ENCODE assay signal across 20 mouse cellular contexts in genomic region chr3:88652846-88653515, GRCm38 (mm10). TPM values are rescaled to one million over a fixed set of nuclear protein-coding genes. Genes with fewer than 3 reads are reported as not detected.
DNase-seq lines count a peak whose midpoint lies in the region; ATAC-seq and TF ChIP-seq lines count a peak whose summit lies in the region.
"Had no signal": no experiment of that assay in that cellular context is flagged by ENCODE, and none has a peak within 500 bp of the region (broad histone marks: within the 10 kb centered on the region; RNA-seq: fewer than 3 reads in every experiment).

TSS of gene Rxfp4 (minus strand) at chr3:88653142.

- H3K27ac ChIP-seq in midbrain, embryonic 10.5 days (replicated peaks): peak within 1 kb of the TSS; percentile 47; the same call in 1 of the 2 replicates
- no peak within 1 kb of the TSS for H3K27ac ChIP-seq in midbrain, postnatal 0 days (ENCODE audit: low read depth, low read length)
- H3K27ac ChIP-seq in lung, embryonic 14.5 days (ENCODE audit: low read depth): 0 out of 2 replicates have a peak within 1 kb of the TSS, but pooled peaks have one; percentile 10
- peak within 1 kb of the TSS; percentile 48; the same call in 1 of the 2 replicates for H3K27ac ChIP-seq in stomach, embryonic 15.5 days
- H3K27ac ChIP-seq in forebrain, postnatal 0 days (ENCODE audit: low read depth, low read length): no peak within 1 kb of the TSS
- H3K27ac ChIP-seq: kidney, embryonic 15.5 days; liver, embryonic 15.5 days had no signal

- no peaks in the 10 kb centered on the region for H3K9me3 ChIP-seq in midbrain, embryonic 10.5 days (replicated peaks)
- no peaks in the 10 kb centered on the region for H3K9me3 ChIP-seq in midbrain, postnatal 0 days (ENCODE audit: low read length)
- H3K9me3 ChIP-seq in lung, embryonic 14.5 days (ENCODE audit: low read depth, low read length): no peaks in the 10 kb centered on the region
- no peaks in the 10 kb centered on the region for H3K9me3 ChIP-seq in stomach, embryonic 15.5 days
- no peaks in the 10 kb centered on the region for H3K9me3 ChIP-seq in forebrain, postnatal 0 days (ENCODE audit: low read length)
- H3K9me3 ChIP-seq: kidney, embryonic 15.5 days; liver, embryonic 15.5 days had no signal

- no peak within 1 kb of the TSS for H3K4me3 ChIP-seq in midbrain, embryonic 10.5 days
- H3K4me3 ChIP-seq in midbrain, postnatal 0 days (ENCODE audit: low read depth, low read length): no peak within 1 kb of the TSS
- H3K4me3 ChIP-seq in lung, embryonic 14.5 days (ENCODE audit: low read depth, low read length): no peak within 1 kb of the TSS
- no peak within 1 kb of the TSS for H3K4me3 ChIP-seq in stomach, embryonic 15.5 days (replicated peaks)
- no peak within 1 kb of the TSS for H3K4me3 ChIP-seq in forebrain, postnatal 0 days (ENCODE audit: low read depth, low read length)
- H3K4me3 ChIP-seq: erythroblast, embryonic 14.5 days; kidney, embryonic 15.5 days; liver, embryonic 15.5 days had no signal

- peak; percentile 89 for DNase-seq in heart, adult 11 months
- no peak for DNase-seq in heart, postnatal 4 days
- DNase-seq in midbrain, embryonic 10.5 days (ENCODE audit: low spot score): no peak
- DNase-seq in midbrain, postnatal 0 days (ENCODE audit: low spot score): no peak
- no peak for DNase-seq in lung, embryonic 14.5 days
- DNase-seq in ovary, postnatal 10 days (ENCODE audit: low spot score): no peak
- DNase-seq in forebrain, postnatal 0 days: no peak
- DNase-seq: cerebellum, adult 11-12 months; layer of hippocampus, adult 9-11 months had no signal

- 90% methylated on average over 17 of the region's 17 CpGs for WGBS in midbrain, embryonic 10.5 days
- 89% methylated on average over 17 of the region's 17 CpGs for WGBS in midbrain, postnatal 0 days
- WGBS in lung, embryonic 14.5 days: 75% methylated on average over 17 of the region's 17 CpGs
- WGBS in stomach, embryonic 15.5 days: 76% methylated on average over 17 of the region's 17 CpGs
- WGBS in forebrain, postnatal 0 days: 89% methylated on average over 17 of the region's 17 CpGs

- no peak for TF ChIP-seq CTCF in midbrain, postnatal 0 days (IDR thresholded peaks at IDR 0.05)
- no peak for TF ChIP-seq CTCF in lung, embryonic 14.5 days (IDR thresholded peaks at IDR 0.05; ENCODE audit: low read depth)
- no peak for TF ChIP-seq CTCF in forebrain, postnatal 0 days (IDR thresholded peaks at IDR 0.05; ENCODE audit: low read depth)

- H3K9ac ChIP-seq in midbrain, postnatal 0 days (replicated peaks; ENCODE audit: low read length, poor library complexity, severe bottlenecking): no peak within 1 kb of the TSS
- no peak within 1 kb of the TSS for H3K9ac ChIP-seq in lung, embryonic 14.5 days
- no peak within 1 kb of the TSS for H3K9ac ChIP-seq in stomach, embryonic 15.5 days
- no peak within 1 kb of the TSS for H3K9ac ChIP-seq in forebrain, postnatal 0 days
- H3K9ac ChIP-seq: kidney, embryonic 15.5 days; liver, embryonic 15.5 days had no signal

- H3K27me3 ChIP-seq in midbrain, embryonic 10.5 days (ENCODE audit: low read depth, poor library complexity, severe bottlenecking): no peaks in the 10 kb centered on the region
- H3K27me3 ChIP-seq in midbrain, postnatal 0 days (ENCODE audit: insufficient read depth, low read length): no peaks in the 10 kb centered on the region
- no peaks in the 10 kb centered on the region for H3K27me3 ChIP-seq in lung, embryonic 14.5 days (ENCODE audit: insufficient read depth, low read length)
- no peaks in the 10 kb centered on the region for H3K27me3 ChIP-seq in stomach, embryonic 15.5 days (replicated peaks)
- no peaks in the 10 kb centered on the region for H3K27me3 ChIP-seq in forebrain, postnatal 0 days (ENCODE audit: insufficient read depth, low read length)
- H3K27me3 ChIP-seq: kidney, embryonic 15.5 days; liver, embryonic 15.5 days had no signal

- H3K36me3 ChIP-seq in midbrain, embryonic 10.5 days: peaks cover 20% of the 10 kb centered on the region
- H3K36me3 ChIP-seq in midbrain, postnatal 0 days (ENCODE audit: insufficient read depth, low read length): peaks cover 4% of the 10 kb centered on the region; the same call in 1 of the 2 replicates
- H3K36me3 ChIP-seq in lung, embryonic 14.5 days (ENCODE audit: insufficient read depth): peaks cover 12% of the 10 kb centered on the region
- no peaks in the 10 kb centered on the region for H3K36me3 ChIP-seq in stomach, embryonic 15.5 days
- H3K36me3 ChIP-seq in forebrain, postnatal 0 days (ENCODE audit: insufficient read depth): peaks cover 8% of the 10 kb centered on the region; the same call in 1 of the 2 replicates

- H3K4me2 ChIP-seq in midbrain, postnatal 0 days (ENCODE audit: low read depth, low read length, poor library complexity, severe bottlenecking): no peak within 1 kb of the TSS
- no peak within 1 kb of the TSS for H3K4me2 ChIP-seq in lung, embryonic 14.5 days
- peak within 1 kb of the TSS; percentile 19; the same call in 1 of the 2 replicates for H3K4me2 ChIP-seq in stomach, embryonic 15.5 days
- H3K4me2 ChIP-seq in forebrain, postnatal 0 days (ENCODE audit: low read depth): no peak within 1 kb of the TSS
- H3K4me2 ChIP-seq: kidney, embryonic 15.5 days; liver, embryonic 15.5 days had no signal

- peaks cover 14% of the 10 kb centered on the region; the same call in 1 of the 2 replicates for H3K4me1 ChIP-seq in midbrain, embryonic 10.5 days
- no peaks in the 10 kb centered on the region for H3K4me1 ChIP-seq in midbrain, postnatal 0 days (ENCODE audit: insufficient read depth, low read length)
- no peaks in the 10 kb centered on the region for H3K4me1 ChIP-seq in lung, embryonic 14.5 days (ENCODE audit: insufficient read depth)
- H3K4me1 ChIP-seq in stomach, embryonic 15.5 days: peaks cover 5% of the 10 kb centered on the region; the same call in 1 of the 2 replicates
- H3K4me1 ChIP-seq in forebrain, postnatal 0 days (ENCODE audit: insufficient read depth): no peaks in the 10 kb centered on the region

- ATAC-seq in midbrain, postnatal 0 days (ENCODE audit: low FRiP score): no peak
- 0 out of 2 replicates have a peak, but pooled peaks have one; percentile 12 for ATAC-seq in lung, embryonic 14.5 days (ENCODE audit: insufficient read depth)
- no peak for ATAC-seq in stomach, embryonic 15.5 days (ENCODE audit: insufficient read depth, low FRiP score, low read depth)
- ATAC-seq in forebrain, postnatal 0 days: no peak
- ATAC-seq: activated CD4-positive, CD25-positive, alpha-beta regulatory T cell, adult 4 months; hindbrain, embryonic 16.5 days had no signal

RNA-seq across cellular contexts. Expression of gene Rxfp4, which starts in this region (rescaled TPM):
- total RNA-seq in heart, postnatal 4 days (2021): under 1 TPM in 1 of 2 experiments, not detected in 1; 0.20 TPM
- not detected in 2 replicates for polyA plus RNA-seq in midbrain, embryonic 10.5 days (2016; fragmentation: Nextera tagmentation; extraction: Ambion mirVana)
- total RNA-seq in midbrain, postnatal 0 days (2014; rRNA removed): 0.42 TPM in 1 of 2 replicates, not detected in the other
- not detected in 2 replicates for polyA plus RNA-seq in midbrain, postnatal 0 days (2015; fragmentation: Nextera tagmentation; extraction: Ambion mirVana)
- not detected in 2 replicates for polyA plus RNA-seq in lung, embryonic 14.5 days (2014; fragmentation: Nextera tagmentation; extraction: Ambion mirVana)
- polyA plus RNA-seq in stomach, embryonic 15.5 days (2015; fragmentation: Nextera tagmentation; extraction: Ambion mirVana): not detected in 2 replicates
- total RNA-seq in forebrain, postnatal 0 days (2014; rRNA removed): not detected in 2 replicates
- not detected in 2 replicates for polyA plus RNA-seq in forebrain, postnatal 0 days (2015; fragmentation: Nextera tagmentation; extraction: Ambion mirVana)
- total RNA-seq: ES-E14; granulocyte monocyte progenitor cell, adult 5-6 weeks; left cerebral cortex, postnatal 25 days had no signal
- polyA plus RNA-seq: activated CD4-positive, CD25-positive, alpha-beta regulatory T cell, adult 4 months; cortical plate, adult 2 months; erythroblast, embryonic 14.5 days; hindbrain, embryonic 16.5 days; kidney, embryonic 15.5 days; liver, embryonic 15.5 days; small intestine, adult 2 months had no signal

Comparison
In these comparisons a context has a peak if more than half of its experiments do, and no peak if none do; other contexts are left out.
1. H3K27ac ChIP-seq: peak in midbrain, embryonic 10.5 days (single experiment) and stomach, embryonic 15.5 days (single experiment); none in midbrain, postnatal 0 days (single experiment) and forebrain, postnatal 0 days (single experiment).
2. Peak in ATAC-seq and H3K27ac ChIP-seq in lung, embryonic 14.5 days; RNA of the gene not detected or under 1 TPM.